Mouse (Mus musculus): ENCODE measurements around the gene Mfn1.

DNA sequence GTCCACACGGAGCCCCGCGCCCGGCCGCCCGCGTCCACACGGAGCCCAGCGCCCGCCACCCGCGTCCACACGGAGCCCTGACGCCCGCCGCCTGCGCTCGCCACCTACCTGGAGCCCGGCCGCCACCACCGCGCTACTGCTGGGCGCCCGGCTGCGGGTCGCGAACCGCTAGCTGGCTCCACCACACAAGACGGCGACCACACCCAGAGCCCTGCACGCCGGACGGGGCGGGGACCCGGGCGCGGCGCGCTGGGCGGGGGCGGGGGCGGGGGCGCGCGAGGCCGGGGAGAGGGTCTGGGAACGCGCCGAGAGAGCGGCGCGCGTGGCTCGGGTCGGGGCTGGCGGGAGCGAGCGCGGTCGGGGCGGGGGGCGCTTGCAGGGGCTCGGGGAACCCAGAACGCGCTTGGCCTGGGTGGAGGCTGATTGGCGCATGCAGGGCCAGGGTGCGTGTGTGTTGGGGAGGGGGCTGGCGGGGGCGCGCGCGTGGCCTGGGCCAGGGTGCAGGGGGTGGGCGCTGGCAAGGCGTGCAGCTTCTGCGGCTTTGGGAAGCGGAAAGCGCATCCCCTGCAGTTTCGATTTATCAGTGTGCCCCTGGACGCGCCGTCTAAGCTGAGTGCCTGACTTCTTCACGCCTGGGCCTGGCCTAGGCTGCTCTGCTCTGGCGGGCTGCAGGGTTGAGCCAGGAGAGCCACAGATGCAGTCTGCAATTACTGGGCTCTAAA, 87.2 kb downstream of the Mfn1 start, which contains the start of gene Gnb4:
- no peak for TF ChIP-seq CTCF (IDR thresholded peaks at IDR 0.05; ENCODE audit: low read depth, low read length)
- no peak for TF ChIP-seq POLR2A (IDR thresholded peaks at IDR 0.05; ENCODE audit: borderline replicate concordance, low read depth, low read length)
